Mouse (Mus musculus) heart, embryonic 11.5 days (tissue): ENCODE measurements around the gene Furin. TPM values are rescaled to one million over a fixed set of nuclear protein-coding genes. Genes with fewer than 3 reads are reported as not detected.
A peak's percentile ranks its signal among the peaks of the same experiment; 100 is the strongest.

Experiments
- ATAC-seq: fragments of 200-750 bp; cut with Nextera tagmentation; replicated peaks from 2 replicates; pipeline ENCODE4 v1.8.0; 2017; ENCODE audit warnings: moderate library complexity; ENCODE audit not compliant: insufficient number of reproducible peaks, low FRiP score, low TSS enrichment
- H3K27ac ChIP-seq: fragments of 300-500 bp; sonication (generic); 2 replicates; pipeline ENCODE4 v1.5.1; 2014; ENCODE audit warnings: mild to moderate bottlenecking, low read depth, low read length
- H3K27me3 ChIP-seq: fragments of 300-500 bp; sonication (generic); 2 replicates; pipeline ENCODE4 v1.6.1; 2014; ENCODE audit warnings: mild to moderate bottlenecking, low read length, mixed read lengths; ENCODE audit not compliant: control insufficient read depth, insufficient read depth
- H3K36me3 ChIP-seq: fragments of 300-500 bp; sonication (generic); 2 replicates; pipeline ENCODE4 v1.6.1; 2014; ENCODE audit warnings: mild to moderate bottlenecking, low read length, moderate library complexity, mixed read lengths; ENCODE audit not compliant: control insufficient read depth, insufficient read depth
- H3K4me1 ChIP-seq: fragments of 300-500 bp; sonication (generic); 2 replicates; pipeline ENCODE4 v1.6.1; 2014; ENCODE audit warnings: low read length; ENCODE audit not compliant: control insufficient read depth, insufficient read depth
- H3K4me2 ChIP-seq: fragments of 300-500 bp; sonication (generic); 2 replicates; pipeline ENCODE4 v1.6.1; 2014; ENCODE audit warnings: mild to moderate bottlenecking, moderate library complexity
- H3K4me3 ChIP-seq: fragments of 300-500 bp; sonication (generic); 2 replicates; pipeline ENCODE4 v1.5.1; 2014; ENCODE audit warnings: low read depth, low read length
- H3K9ac ChIP-seq: fragments of 300-500 bp; sonication (generic); 2 replicates; pipeline ENCODE4 v1.6.1; 2014; ENCODE audit warnings: mild to moderate bottlenecking, low read depth, low read length, moderate library complexity
- H3K9me3 ChIP-seq: fragments of 300-500 bp; sonication (generic); replicated peaks from 2 replicates; pipeline ENCODE4 v1.6.1; 2016; ENCODE audit warnings: low read length; ENCODE audit not compliant: control insufficient read depth
- WGBS: fragments of 180-500 bp; shearing (Covaris S2); extraction: QIAGEN DNeasy Blood & Tissue Kit; methylation state at CpG from one replicate; pipeline ENCODE4 v1.1.7; 2014; ENCODE audit not compliant: insufficient replicate concordance; 5-methylcytosine and 5-hydroxymethylcytosine counted together
- polyA plus RNA-seq: library from polyadenylated mRNA; unstranded; fragments of >200 nt; fragmentation: Nextera tagmentation; extraction: Ambion mirVana; gene quantifications from 2 replicates; pipeline ENCODE4 v1.2.1, GENCODE M21; 2014

Furin gene
- polyA plus RNA-seq, 1 experiment from 2014 or later = 23.5 TPM

DNA sequence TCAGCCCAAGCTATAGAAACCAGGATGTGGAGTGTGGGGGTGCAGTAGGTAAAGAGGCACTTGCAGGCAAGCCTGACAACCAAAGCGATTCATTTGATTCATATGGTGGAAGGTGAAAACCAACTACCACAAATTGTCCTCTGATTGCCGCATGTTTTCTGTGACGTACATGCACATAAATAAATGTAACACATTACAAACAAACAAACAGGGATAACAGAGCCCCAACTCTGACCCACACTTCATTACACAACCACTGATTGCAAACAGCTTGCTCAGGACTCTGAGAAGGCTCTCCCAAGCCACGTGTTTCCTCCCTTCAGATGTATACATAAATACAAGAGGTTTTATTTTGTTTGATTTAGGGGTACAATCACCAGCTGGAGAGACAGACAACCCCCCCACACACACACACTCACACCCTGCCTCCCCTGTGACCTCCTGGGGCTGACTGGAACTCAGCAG lies 35.2 kb downstream of the Furin start:
- peak overlapping the region; percentile 82 for H3K4me2 ChIP-seq
- peaks cover 15% of the 10 kb centered on the region for H3K4me1 ChIP-seq
- H3K27ac ChIP-seq = peak overlapping the region; percentile 65
- H3K4me3 ChIP-seq = peak overlapping the region; percentile 87
- no peak for ATAC-seq
- 0 out of 2 replicates have a peak, but pooled peaks cover 2% of the 10 kb centered on the region for H3K27me3 ChIP-seq
- 53% methylated on average over 4 of the region's 4 CpGs for WGBS
- peak overlapping the region; percentile 85 for H3K9ac ChIP-seq
- peaks cover 16% of the 10 kb centered on the region; the same call in 1 of the 2 replicates for H3K36me3 ChIP-seq
- H3K9me3 ChIP-seq = no peaks in the 10 kb centered on the region

DNA sequence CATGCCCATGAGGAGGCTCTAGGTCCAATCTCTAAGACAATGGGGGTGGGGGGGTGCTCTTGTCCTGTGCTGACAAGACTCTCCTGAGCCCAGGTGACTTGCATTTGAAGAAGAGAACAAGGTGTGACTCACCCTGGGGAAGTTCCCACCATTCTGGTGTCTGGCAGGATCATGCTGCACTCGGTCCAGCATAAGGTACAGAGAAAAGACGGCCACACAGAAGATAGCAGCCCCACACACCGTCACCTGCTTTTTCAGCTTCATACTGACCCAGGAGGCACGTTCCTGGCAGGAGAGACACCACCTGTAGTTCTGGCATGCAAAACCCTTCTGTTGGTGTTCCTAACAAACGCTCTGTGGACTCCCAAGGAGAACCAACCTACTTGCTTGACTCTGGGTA lies 35.8 kb downstream of the Furin start:
- ATAC-seq = no peak
- Histone ChIP-seq H3K4me1 (peaks cover 15% of the 10 kb centered on the region), H3K4me2 (peak overlapping the region; percentile 82), H3K9me3 (no peaks in the 10 kb centered on the region), H3K9ac (no peak overlapping the region), H3K4me3 (peak overlapping the region; percentile 87; the same call in 1 of the 2 replicates), H3K36me3 (peaks cover 19% of the 10 kb centered on the region), H3K27ac (no peak overlapping the region), H3K27me3 (0 out of 2 replicates have a peak, but pooled peaks cover 2% of the 10 kb centered on the region)
- WGBS = 64% methylated on average over 5 of the region's 5 CpGs

DNA sequence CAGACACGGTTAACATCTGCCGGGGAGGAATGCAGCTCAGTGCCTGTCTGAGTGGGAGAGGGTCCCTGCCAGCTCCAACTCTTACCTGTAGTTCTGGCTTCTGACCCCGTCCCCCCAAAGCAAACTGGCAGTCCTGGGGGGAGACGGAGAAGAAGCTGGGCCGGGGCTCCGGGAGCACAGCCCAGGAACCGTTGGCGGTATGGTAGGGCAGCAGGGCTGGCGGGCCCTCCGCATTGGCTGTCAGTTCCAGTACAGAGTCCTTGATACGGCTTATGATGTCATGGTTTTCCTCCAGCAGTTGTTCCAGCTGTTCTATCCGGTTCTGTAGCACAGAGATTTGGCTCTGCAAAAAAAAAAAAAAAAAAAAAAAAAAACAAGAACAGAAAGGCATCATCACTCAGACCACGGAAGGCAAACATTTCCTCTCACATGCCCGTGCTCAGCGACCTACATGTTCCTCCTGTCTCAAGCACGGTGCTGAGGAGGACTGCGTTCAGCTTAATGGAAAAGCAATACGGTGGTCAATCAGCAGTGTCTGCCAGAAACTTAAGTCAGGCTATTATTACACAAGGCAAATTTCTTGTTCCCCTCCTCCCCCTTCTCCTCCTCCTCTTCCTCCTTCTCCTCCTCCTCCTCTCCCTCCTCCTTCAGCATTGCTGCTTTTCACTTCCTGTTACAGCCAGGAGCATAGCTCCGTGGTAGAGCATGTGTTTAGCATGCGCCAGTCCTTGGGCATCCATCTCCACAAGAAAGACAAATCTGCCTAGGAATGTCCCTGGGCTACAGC lies 36.4 kb downstream of the Furin start:
- H3K4me3 ChIP-seq = no peak overlapping the region
- no peak overlapping the region for H3K9ac ChIP-seq
- H3K27me3 ChIP-seq = 0 out of 2 replicates have a peak, but pooled peaks cover 2% of the 10 kb centered on the region
- WGBS = 70% methylated on average over 20 of the region's 20 CpGs
- ATAC-seq = no peak
- peaks cover 15% of the 10 kb centered on the region for H3K4me1 ChIP-seq
- no peaks in the 10 kb centered on the region for H3K9me3 ChIP-seq
- peaks cover 25% of the 10 kb centered on the region for H3K36me3 ChIP-seq
- peak overlapping the region; percentile 11; the same call in 1 of the 2 replicates for H3K27ac ChIP-seq
- H3K4me2 ChIP-seq = peak overlapping the region; percentile 82; the same call in 1 of the 2 replicates

DNA sequence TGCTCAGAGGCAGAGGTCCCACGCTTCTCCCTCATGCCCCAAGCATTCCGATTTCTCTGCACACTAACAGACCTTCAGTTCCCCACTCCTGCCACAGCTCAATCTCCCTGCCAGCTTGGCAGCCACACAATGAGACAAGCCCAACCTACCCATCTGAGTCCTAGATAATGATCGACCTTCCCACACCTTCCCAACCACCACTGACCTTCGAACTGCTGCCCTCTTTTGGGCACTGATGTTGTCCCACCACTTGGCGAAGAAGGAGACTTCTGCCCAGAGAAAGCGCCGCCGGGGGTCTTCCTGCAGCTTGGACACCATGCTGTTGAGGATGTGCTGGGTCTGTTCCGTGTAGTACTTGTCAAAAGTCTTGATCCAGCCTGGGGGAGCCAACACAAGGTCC lies 37.2 kb downstream of the Furin start:
- H3K4me2 ChIP-seq = no peak overlapping the region
- 82% methylated on average over 9 of the region's 9 CpGs for WGBS
- H3K9me3 ChIP-seq = no peaks in the 10 kb centered on the region
- H3K27ac ChIP-seq = no peak overlapping the region
- peaks cover 15% of the 10 kb centered on the region for H3K4me1 ChIP-seq
- H3K9ac ChIP-seq = no peak overlapping the region
- H3K36me3 ChIP-seq = peaks cover 33% of the 10 kb centered on the region
- ATAC-seq = no peak
- no peak overlapping the region for H3K4me3 ChIP-seq
- no peaks in the 10 kb centered on the region for H3K27me3 ChIP-seq

DNA sequence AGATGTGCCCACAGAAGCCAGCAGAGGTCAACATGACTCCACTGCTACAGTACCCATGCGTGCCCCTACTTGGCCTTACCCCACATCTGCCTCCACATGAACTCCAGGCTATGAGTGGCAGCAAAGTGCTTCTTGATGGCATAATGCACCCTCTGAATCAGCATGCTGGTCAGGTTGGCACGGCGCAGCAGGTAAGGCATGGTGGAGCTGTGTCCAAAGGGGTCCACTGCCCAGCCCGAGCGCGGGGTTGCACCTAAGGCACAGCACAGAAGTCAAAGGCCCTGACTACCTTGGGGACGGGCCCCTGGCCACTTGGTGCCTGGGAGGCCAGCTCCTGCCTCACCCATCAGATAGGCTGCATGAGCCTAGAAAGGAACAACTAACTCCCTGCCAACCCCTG lies 38.0 kb downstream of the Furin start:
- Histone ChIP-seq H3K4me3 (no peak overlapping the region), H3K4me2 (no peak overlapping the region), H3K4me1 (peaks cover 15% of the 10 kb centered on the region), H3K9me3 (no peaks in the 10 kb centered on the region), H3K27ac (no peak overlapping the region), H3K36me3 (peaks cover 41% of the 10 kb centered on the region), H3K27me3 (no peaks in the 10 kb centered on the region), H3K9ac (no peak overlapping the region)
- WGBS = 94% methylated on average over 7 of the region's 7 CpGs
- ATAC-seq = no peak

DNA sequence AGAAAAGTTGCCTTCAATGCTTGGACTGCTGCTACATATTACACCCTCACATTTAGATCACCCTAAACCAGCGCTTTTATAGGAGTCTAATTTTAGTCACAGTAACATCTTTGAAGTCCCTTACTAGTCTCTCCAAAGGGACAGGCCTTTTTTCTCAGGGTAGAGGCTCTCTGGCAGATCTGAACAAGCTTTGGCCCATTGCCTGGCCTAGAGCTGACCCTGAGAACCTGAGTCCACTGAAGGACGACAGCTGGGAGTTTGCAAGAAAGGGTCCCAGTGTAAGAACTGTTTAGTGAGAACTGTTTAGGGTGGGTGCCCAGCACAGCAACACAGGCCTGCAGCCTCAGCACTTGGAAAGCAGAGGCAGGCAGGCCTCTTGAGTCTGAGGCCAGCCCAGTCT lies 39.5 kb downstream of the Furin start:
- no peaks in the 10 kb centered on the region for H3K27me3 ChIP-seq
- peaks cover 50% of the 10 kb centered on the region for H3K36me3 ChIP-seq
- H3K27ac ChIP-seq = no peak overlapping the region
- H3K4me1 ChIP-seq = peaks cover 15% of the 10 kb centered on the region
- H3K9ac ChIP-seq = no peak overlapping the region
- ATAC-seq = no peak
- H3K4me2 ChIP-seq = no peak overlapping the region
- H3K4me3 ChIP-seq = no peak overlapping the region
- 69% methylated on average over 2 of the region's 2 CpGs for WGBS
- no peaks in the 10 kb centered on the region for H3K9me3 ChIP-seq

DNA sequence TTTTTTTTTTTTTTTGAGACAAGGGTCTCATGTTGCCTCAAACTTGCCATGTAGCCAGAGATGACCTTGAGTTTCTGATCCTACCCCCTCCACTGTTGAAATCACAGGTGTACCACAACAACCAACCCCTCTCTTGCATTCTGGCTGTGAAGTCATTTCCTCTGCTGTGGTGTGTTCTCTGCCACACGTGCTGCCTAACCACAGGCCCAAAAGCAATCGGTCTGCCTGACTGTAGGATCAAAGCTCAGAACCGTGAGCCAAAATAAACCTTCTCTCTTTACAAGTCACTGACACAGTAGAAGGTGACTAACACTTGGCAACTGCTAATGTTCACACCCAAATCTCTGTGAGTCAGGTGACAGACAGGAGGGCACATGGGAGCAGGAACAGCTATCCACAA lies 44.8 kb downstream of the Furin start:
- H3K9me3 ChIP-seq = no peaks in the 10 kb centered on the region
- no peaks in the 10 kb centered on the region for H3K27me3 ChIP-seq
- H3K4me3 ChIP-seq = no peak overlapping the region
- H3K4me1 ChIP-seq = no peaks in the 10 kb centered on the region
- 53% methylated on average over 3 of the region's 3 CpGs for WGBS
- ATAC-seq = no peak
- no peak overlapping the region for H3K27ac ChIP-seq
- H3K9ac ChIP-seq = no peak overlapping the region
- no peak overlapping the region for H3K4me2 ChIP-seq
- peaks cover 49% of the 10 kb centered on the region for H3K36me3 ChIP-seq

DNA sequence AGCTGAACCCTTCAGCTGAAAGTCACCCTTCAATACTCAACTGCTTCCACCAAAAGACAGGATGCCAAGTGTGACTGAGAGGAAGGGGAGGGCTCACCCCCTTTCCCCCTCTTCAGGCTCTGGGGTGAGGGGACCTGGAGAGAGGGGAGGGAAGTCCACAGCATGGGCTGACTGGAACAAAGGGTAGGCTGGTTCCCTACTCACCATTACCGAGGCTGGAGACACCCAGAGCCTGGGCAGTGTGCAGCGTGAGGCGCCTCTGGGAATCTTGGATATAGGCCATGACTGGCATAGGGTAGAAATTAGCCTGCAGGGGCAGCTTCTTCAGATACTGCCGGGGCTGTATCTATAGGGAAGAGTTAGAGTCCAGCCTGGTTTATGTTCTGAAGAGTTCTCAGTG lies 47.2 kb downstream of the Furin start:
- WGBS = 77% methylated on average over 4 of the region's 4 CpGs
- Histone ChIP-seq H3K27ac (peak overlapping the region; percentile 47; the same call in 1 of the 2 replicates), H3K36me3 (peaks cover 36% of the 10 kb centered on the region), H3K4me2 (no peak overlapping the region), H3K27me3 (no peaks in the 10 kb centered on the region), H3K9ac (no peak overlapping the region), H3K9me3 (no peaks in the 10 kb centered on the region), H3K4me3 (no peak overlapping the region), H3K4me1 (no peaks in the 10 kb centered on the region)
- no peak for ATAC-seq
